Mouse (Mus musculus) pancreas, adult 10 weeks (tissue): ENCODE results near the gene Gm4214. TPM values are rescaled to one million over a fixed set of nuclear protein-coding genes. Genes with fewer than 3 reads are reported as not detected.

Experiments used
- polyA plus RNA-seq: library from polyadenylated mRNA; stranded (reverse); fragments of 350-450 nt; fragmentation: Illumina TruSeq; extraction: RNeasy Lipid Tissue Mini Kit (QIAGEN cat#74804); gene quantifications from one replicate; pipeline ENCODE4 v1.2.3, GENCODE M21; 2015; ENCODE audit warnings: low read depth, low replicate concordance; ENCODE audit not compliant: insufficient read depth

Gene Gm4214
- polyA plus RNA-seq: not detected

DNA sequence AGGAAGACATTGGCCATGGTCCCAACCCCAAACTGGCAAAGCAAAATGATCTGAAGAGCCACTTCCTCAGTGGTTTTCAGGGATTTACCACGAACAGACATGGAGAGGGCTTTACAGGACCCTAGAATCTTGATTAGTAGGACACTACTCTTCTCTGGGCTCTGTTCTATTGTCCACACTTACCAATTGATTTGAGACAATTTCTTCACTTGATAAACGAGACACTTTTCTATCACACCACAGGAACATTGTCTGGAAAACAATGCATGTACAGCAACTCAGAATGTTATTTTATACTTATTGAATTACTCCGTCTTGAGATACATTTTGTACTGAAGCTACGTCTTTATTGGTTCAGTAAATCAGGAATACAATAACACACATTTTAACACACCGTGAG lies at the start of gene Gm4214:
Gene Gm4214 (minus strand): TSS at position 101 of the 400 bp plus-strand sequence.

DNA sequence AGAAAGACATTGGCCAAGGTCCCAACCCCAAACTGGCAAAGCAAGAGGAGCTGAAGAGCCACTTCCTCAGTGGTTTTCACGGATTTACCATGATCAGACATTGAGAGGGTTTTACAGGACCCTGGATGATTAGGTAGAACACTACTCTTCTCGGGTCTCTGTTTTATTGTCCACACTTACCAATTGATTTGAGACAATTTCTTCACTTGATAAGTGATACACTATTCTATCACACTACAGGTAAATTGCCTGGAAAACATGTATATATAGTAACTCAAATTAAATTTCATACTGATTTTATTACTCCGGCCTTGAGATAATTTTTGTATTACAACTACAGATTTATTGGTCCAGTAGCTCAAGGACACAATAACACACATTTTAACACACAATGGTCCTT lies 35.4 kb upstream of the Gm4214 start, which contains the start of gene Gm4216:
Gene Gm4216 (minus strand): TSS at position 101 of the 400 bp plus-strand sequence.

Other genes with a start within 250 kb of the Gm4214 start
- gene Vmn1r157, start 223.0 kb downstream of the Gm4214 start, polyA plus RNA-seq: not detected
- not detected for gene Vmn1r158, start 193.9 kb downstream of the Gm4214 start, polyA plus RNA-seq
- gene Vmn1r159, start 141.1 kb downstream of the Gm4214 start, polyA plus RNA-seq: not detected
- not detected for gene Vmn1r160, start 113.4 kb downstream of the Gm4214 start, polyA plus RNA-seq
- not detected for gene Gm4216, start 35.2 kb upstream of the Gm4214 start, polyA plus RNA-seq
- not detected for gene Vmn1r163, start 70.9 kb upstream of the Gm4214 start, polyA plus RNA-seq
- not detected for gene Gm8720, start 82.8 kb upstream of the Gm4214 start, polyA plus RNA-seq
- not detected for gene Gm10662, start 159.8 kb upstream of the Gm4214 start, polyA plus RNA-seq
- not detected for gene Vmn1r165, start 232.7 kb upstream of the Gm4214 start, polyA plus RNA-seq